Mouse (Mus musculus) stomach, postnatal 0 days (tissue): Measurements from ENCODE around the gene Mmp14.

Source experiments
- CTCF ChIP-seq: IDR thresholded peaks from 2 replicates; pipeline ENCODE4 v1.5.1; 2016; ENCODE audit warnings: antibody characterized with exemption, low read depth, mild to moderate bottlenecking, moderate library complexity
- EP300 ChIP-seq: optimal IDR thresholded peaks from 2 replicates; pipeline ENCODE3; 2016; ENCODE audit warnings: antibody characterized with exemption

- TF ChIP-seq CTCF: no peak
- no peak for TF ChIP-seq EP300
These were observed 48.0 kb upstream of the Mmp14 start for GRCm38 (mm10) chr14:54383355-54383771.
